Mouse (Mus musculus): ENCODE data around the gene Egf.

- no peak for TF ChIP-seq CTCF (IDR thresholded peaks at IDR 0.05)
- TF ChIP-seq EP300 (IDR thresholded peaks at IDR 0.05) = no peak
Measured at GRCm38 (mm10) chr3:129797341-129797740, 42.2 kb upstream of the Egf start.
